Mouse (Mus musculus) MEL (cell line): ENCODE data around the gene Ube2l6.

ENCODE experiments used
- CTCF ChIP-seq, 3 experiments: IDR thresholded peaks in 2 of 3; conservative IDR thresholded peaks in 1 of 3; 2 replicates each; pipeline ENCODE4 v1.5.1; 2011 to 2012; ENCODE audit warnings: low read length in 3 of 3, low read depth in 2 of 3, mild to moderate bottlenecking in 2 of 3, improper control_type of control experiment in 1 of 3, inconsistent platforms in 1 of 3, mixed read lengths in 1 of 3, moderate library complexity in 1 of 3; ENCODE audit not compliant: control insufficient read depth in 1 of 3, insufficient read depth in 1 of 3, poor library complexity in 1 of 3, severe bottlenecking in 1 of 3
- EP300 ChIP-seq, 2 experiments: IDR thresholded peaks; 2 replicates each; pipeline ENCODE4 v1.6.1; 2011; ENCODE audit warnings: improper control_type of control experiment in 2 of 2, low read length in 2 of 2, low read depth in 1 of 2, mild to moderate bottlenecking in 1 of 2

GRCm38 (mm10) chr2:84803963-84804362 lies 5.3 kb downstream of the Ube2l6 start:
- TF ChIP-seq CTCF (IDR thresholded peaks at IDR 0.05 in 2 of 3, conservative IDR thresholded peaks at IDR 0.05 in 1 of 3; ENCODE audit: control insufficient read depth in 1 of 3, insufficient read depth in 1 of 3, low read depth in 2 of 3, low read length in 3 of 3, poor library complexity in 1 of 3, severe bottlenecking in 1 of 3) (no peak), EP300 (IDR thresholded peaks at IDR 0.05; ENCODE audit: low read depth in 1 of 2, low read length in 2 of 2) (no peak)
